Mouse (Mus musculus) adrenal gland, adult 2 months (tissue): ENCODE results near the gene Sft2d2. TPM values are rescaled to one million over a fixed set of nuclear protein-coding genes. Genes with fewer than 3 reads are reported as not detected.

Experiments used
- DNase-seq: peaks from one replicate; pipeline ENCODE4 v3.0.0; 2021
- polyA plus RNA-seq: library from polyadenylated mRNA; depleted of rRNA; stranded (reverse); fragments of >200 nt; gene quantifications from 2 replicates; pipeline ENCODE4 v1.2.3, GENCODE M21; 2012; rRNA removed
- total RNA-seq, 2 experiments: library from RNA; stranded (reverse); gene quantifications; 2 replicates each; pipeline ENCODE4 v1.2.3; 2021

Sft2d2 gene
- total and polyA plus RNA-seq, 3 experiments: 28.4 to 31.2 (median 29.7) TPM

- peak; percentile 67 for DNase-seq
These were observed 61.9 kb downstream of the Sft2d2 start for GRCm38 (mm10) chr1:165132187-165132877.

DNA sequence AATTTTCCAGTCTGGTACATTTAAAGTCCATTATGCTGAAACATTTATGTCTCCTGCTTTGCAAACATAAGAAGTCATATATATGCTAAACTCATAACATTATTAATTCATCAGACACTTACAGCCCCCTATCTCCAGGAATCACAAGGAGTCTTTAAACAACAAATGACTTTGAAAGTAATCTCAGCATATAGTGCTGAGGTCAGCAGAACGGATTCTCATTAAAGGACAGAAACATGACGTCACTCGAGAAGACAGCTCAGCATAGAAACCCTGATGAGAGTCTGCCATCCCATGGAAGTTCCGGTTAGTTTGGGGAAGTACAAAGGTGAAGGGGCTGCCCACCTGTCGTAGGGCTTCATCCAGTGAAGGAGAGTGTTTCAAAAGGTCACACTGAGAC is 64.7 kb downstream of the Sft2d2 start:
- no peak for DNase-seq

Other genes starting within 250 kb of the Sft2d2 start
- gene Tbx19, start 33.7 kb downstream of the Sft2d2 start, total RNA-seq: not detected
- not detected in 2 replicates for gene Tbx19, start 33.7 kb downstream of the Sft2d2 start, polyA plus RNA-seq
- gene Tiprl, start 42.6 kb upstream of the Sft2d2 start, total RNA-seq: 10 to 100 TPM; 45.0 to 46.3 TPM
- 32.6 and 44.9 TPM in 2 replicates for gene Tiprl, start 42.6 kb upstream of the Sft2d2 start, polyA plus RNA-seq
- 1 to 10 TPM in 1 of 2 experiments, under 1 TPM in 1; 0.58 to 1.1 TPM for gene Gpr161, start 101.4 kb upstream of the Sft2d2 start, total RNA-seq
- 0.71 and 0.75 TPM in 2 replicates for gene Gpr161, start 101.4 kb upstream of the Sft2d2 start, polyA plus RNA-seq